Mouse (Mus musculus) spleen, adult 2 months (tissue): Measurements from ENCODE around the gene Vps35l.

Experiments used
- CTCF ChIP-seq: fragments of 200-500 bp; IDR thresholded peaks from 2 replicates; pipeline ENCODE4 v1.5.1; 2011; ENCODE audit warnings: mild to moderate bottlenecking, inconsistent platforms; ENCODE audit not compliant: insufficient read depth, insufficient read length, insufficient replicate concordance; ENCODE audit errors: extremely low read depth
- POLR2A ChIP-seq: fragments of 200-500 bp; IDR thresholded peaks from 2 replicates; pipeline ENCODE4 v1.6.1; 2011; ENCODE audit warnings: low read depth, low read length, inconsistent platforms

DNA sequence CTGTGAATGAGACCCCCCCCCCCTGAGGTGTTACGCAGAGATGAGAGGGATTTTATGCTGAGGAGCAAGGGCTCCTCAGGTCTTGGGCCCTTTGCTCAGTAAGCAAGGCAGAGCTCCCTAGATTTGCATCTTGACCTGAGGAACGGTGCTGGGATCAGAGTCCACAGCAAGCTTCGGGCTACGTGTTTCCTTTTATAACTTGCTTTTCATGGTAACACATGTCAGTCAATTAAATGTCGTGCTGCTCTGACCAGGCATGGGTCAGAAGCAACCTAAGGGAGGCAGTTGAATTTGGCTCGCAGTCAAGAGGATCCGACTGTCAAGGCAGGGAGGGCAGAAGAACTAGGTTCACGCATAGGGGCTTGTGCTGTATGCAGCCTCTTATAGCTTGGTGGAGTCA lies 53.9 kb downstream of the Vps35l start:
- TF ChIP-seq POLR2A, result no peak
- no peak for TF ChIP-seq CTCF
